Mouse (Mus musculus) heart, adult 9 months (tissue): ENCODE measurements at regions not wholly inside any gene's neighbourhood (a gene's known extent, or its start where the extent isn't known, plus 50 kb on each side); places are given as distances from the start of the nearest gene placed in this dataset.
A peak's percentile ranks its signal among the peaks of the same experiment; 100 is the strongest.
"Not testable (repeated sequence)": the region's sequence is repeated elsewhere in the genome, so short reads cannot be mapped to it uniquely, and the experiment has no call there.

Source experiments
- DNase-seq, 2 experiments: peaks; one replicate each; pipeline ENCODE4 v3.0.0; 2022; ENCODE audit warnings: low spot score in 2 of 2

GRCm38 (mm10) chr12:54519370-54519769, 137.0 kb downstream of the Sptssa start:
- DNase-seq: peak in 1 of 2 experiments; percentile 24

- no peak for DNase-seq
Measured at GRCm38 (mm10) chr12:54517265-54517664, 139.1 kb downstream of the Sptssa start.

- DNase-seq: no peak
Measured at GRCm38 (mm10) chr12:54516463-54516862, 139.9 kb downstream of the Sptssa start.

GRCm38 (mm10) chr12:54516039-54516438, 140.3 kb downstream of the Sptssa start:
- DNase-seq: not testable (repeated sequence)

GRCm38 (mm10) chr12:54509903-54510302, 146.5 kb downstream of the Sptssa start:
- DNase-seq: peak in 1 of 2 experiments; percentile 15

- peak; percentile 19 to 24 for DNase-seq
Measured at GRCm38 (mm10) chr12:54502775-54503174, 153.6 kb downstream of the Sptssa start.

- DNase-seq: peak in 1 of 2 experiments; percentile 19
Measured at GRCm38 (mm10) chr12:54499963-54500362, 156.4 kb downstream of the Sptssa start.

- DNase-seq: no peak
Measured at GRCm38 (mm10) chr12:54495701-54496374, 160.5 kb downstream of the Sptssa start.

GRCm38 (mm10) chr12:54494756-54495375, 161.5 kb downstream of the Sptssa start:
- no peak for DNase-seq

- no peak for DNase-seq
Measured at GRCm38 (mm10) chr12:54492737-54493136, 163.6 kb downstream of the Sptssa start.

- no peak for DNase-seq
Measured at GRCm38 (mm10) chr12:54490460-54490859, 165.9 kb downstream of the Sptssa start.

- DNase-seq: peak; percentile 37 to 78
Measured at GRCm38 (mm10) chr12:54489675-54490074, 166.7 kb downstream of the Sptssa start.

GRCm38 (mm10) chr12:54487689-54488088, 168.7 kb downstream of the Sptssa start:
- no peak for DNase-seq

GRCm38 (mm10) chr12:54482020-54482419, 174.4 kb downstream of the Sptssa start:
- no peak for DNase-seq

- no peak for DNase-seq
Measured at GRCm38 (mm10) chr12:54479841-54480240, 176.5 kb downstream of the Sptssa start.

GRCm38 (mm10) chr12:54472881-54473280, 183.5 kb downstream of the Sptssa start:
- no peak for DNase-seq

- no peak for DNase-seq
Measured at GRCm38 (mm10) chr12:54472407-54472806, 184.0 kb downstream of the Sptssa start.

- no peak for DNase-seq
Measured at GRCm38 (mm10) chr12:54467635-54468034, 188.7 kb downstream of the Sptssa start.

- peak; percentile 5 to 8 for DNase-seq
Measured at GRCm38 (mm10) chr12:54463806-54464205, 192.6 kb downstream of the Sptssa start.

GRCm38 (mm10) chr12:54461411-54461810, 195.0 kb downstream of the Sptssa start:
- DNase-seq: no peak

GRCm38 (mm10) chr12:54460135-54460523, 196.2 kb downstream of the Sptssa start:
- DNase-seq: peak in 1 of 2 experiments; percentile 19

- no peak for DNase-seq
Measured at GRCm38 (mm10) chr12:54459462-54460134, 196.8 kb downstream of the Sptssa start.

GRCm38 (mm10) chr12:54456731-54457130, 199.6 kb downstream of the Sptssa start:
- no peak for DNase-seq
